Mouse (Mus musculus) kidney, postnatal 25 days (tissue): ENCODE measurements around the gene St6galnac5.

Experiments used
- DNase-seq, 2 experiments: peaks; one replicate each; pipeline ENCODE4 v3.0.0; 2021; ENCODE audit warnings: mixed read lengths in 2 of 2

Gene St6galnac5

GRCm38 (mm10) chr3:152912216-152913101 lies 69.6 kb downstream of the St6galnac5 start:
- DNase-seq: no peak

DNA sequence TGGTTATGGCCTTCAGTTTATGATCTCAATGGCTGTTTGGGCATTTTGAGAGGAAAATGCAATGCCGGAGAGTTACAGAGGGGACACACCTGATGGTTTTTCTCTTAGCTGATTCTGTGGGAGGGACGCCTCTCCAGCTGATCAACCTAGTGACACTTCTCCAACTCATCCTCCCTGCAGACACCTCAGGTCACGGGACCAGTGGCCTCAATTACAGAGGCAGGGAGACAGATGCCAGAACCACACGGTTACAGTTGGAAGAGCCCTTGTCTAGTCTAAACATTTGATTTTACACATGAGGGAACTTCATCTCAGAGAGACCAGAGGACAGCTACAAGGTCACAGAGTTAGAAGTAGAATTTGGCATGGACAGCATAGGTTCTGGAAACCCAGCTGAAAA lies 70.5 kb downstream of the St6galnac5 start:
- DNase-seq: no peak

DNA sequence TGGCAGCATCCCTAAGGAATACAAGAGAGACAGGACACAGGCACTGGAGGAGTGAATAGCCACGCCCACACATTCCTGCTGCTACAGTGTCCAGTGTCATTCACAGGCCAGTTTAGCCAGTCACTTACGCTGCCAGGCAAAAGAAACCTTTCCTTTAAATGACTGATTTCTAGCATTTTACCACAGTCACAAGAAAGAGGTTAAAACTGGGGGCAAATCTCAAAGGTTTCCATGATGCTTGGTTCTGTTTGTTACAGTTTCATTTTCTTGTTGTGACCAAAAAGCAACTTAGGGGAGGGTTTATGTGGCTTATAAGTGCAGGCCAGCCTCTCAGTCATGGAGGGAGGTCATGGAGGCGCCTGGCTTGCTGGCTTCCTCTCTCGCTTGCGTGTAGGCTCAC lies 74.4 kb downstream of the St6galnac5 start:
- no peak for DNase-seq

GRCm38 (mm10) chr3:152907087-152907486 lies 75.0 kb downstream of the St6galnac5 start:
- no peak for DNase-seq

GRCm38 (mm10) chr3:152905800-152906199 lies 76.2 kb downstream of the St6galnac5 start:
- DNase-seq: no peak

GRCm38 (mm10) chr3:152905026-152905425 lies 77.0 kb downstream of the St6galnac5 start:
- DNase-seq: no peak

DNA sequence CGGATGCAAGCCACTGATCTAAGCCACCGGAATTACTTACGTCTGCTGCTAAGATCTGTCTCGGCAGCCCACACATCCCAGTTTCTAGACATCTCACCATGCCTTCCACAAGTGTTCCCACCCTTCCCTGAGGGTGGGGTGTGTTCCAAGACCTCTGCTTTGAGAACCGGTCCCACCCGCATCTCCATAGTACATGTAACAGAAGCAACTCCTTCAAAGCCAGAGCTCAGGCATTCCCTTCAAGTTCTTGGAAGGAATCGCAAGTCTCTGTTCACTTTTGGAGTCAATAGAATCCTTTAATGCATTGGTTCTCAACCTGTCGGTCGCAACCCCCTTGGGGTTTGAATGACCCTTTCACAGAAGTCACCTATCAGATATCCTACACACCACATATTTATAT lies 83.1 kb downstream of the St6galnac5 start:
- DNase-seq: no peak

- DNase-seq: no peak
Measured at GRCm38 (mm10) chr3:152897196-152897595, 84.8 kb downstream of the St6galnac5 start.

DNA sequence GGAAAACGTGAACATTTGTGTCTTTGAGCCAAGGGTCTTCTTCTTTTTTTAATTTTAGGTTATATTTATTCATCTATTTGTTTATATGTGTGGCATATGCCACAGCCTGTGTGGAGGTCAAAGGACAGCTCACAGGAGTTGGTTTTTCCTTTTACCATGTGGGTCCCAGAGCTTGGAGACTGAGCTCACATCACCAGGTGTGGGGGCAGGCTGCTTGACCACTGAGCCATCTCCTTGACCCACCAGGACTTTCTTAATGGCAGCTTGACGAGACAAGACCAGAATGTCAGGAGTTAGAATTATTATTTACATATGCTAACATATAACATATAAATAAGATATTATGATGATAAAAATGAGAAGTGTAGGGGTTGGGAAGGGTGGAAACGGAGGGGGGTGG lies 85.9 kb downstream of the St6galnac5 start:
- no peak for DNase-seq

DNA sequence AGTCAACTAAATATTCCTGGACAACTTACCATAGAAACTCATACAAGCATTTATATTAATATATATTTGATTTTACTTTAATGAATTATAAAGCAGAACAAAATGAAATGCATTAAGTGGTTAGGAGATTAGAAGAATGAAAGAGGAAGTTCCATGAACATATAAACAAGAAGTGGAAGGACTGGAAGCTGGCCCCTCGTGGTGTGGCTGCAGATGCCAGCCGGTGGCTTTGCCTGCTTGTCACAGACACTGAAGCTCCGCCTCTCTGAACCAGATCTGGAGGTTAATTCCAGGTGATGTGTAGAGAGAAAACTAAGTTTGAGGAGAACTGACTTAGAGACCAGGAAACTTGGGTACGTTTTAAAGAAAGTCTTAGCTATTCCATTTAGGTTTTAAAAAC lies 87.1 kb downstream of the St6galnac5 start:
- no peak for DNase-seq

DNA sequence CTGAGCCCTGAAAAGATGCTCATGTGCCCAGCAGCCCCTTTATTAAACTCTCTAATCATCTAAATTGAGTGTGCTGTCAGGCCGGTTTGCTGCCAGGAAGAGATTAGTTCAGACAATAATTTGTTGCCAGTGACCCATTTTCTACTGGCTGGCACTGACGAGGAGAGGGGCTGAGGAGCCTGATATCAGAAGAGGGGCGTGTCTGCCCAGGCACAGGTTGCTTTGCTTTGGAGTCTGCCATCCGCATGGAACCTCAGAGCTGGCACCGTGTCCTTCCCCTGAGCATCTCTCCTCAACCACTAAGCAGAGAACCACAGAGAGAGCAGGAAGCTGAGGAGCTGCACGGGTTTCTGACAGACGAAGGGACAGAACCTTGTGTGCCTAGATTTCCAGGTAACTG lies 93.9 kb downstream of the St6galnac5 start:
- DNase-seq: no peak

DNA sequence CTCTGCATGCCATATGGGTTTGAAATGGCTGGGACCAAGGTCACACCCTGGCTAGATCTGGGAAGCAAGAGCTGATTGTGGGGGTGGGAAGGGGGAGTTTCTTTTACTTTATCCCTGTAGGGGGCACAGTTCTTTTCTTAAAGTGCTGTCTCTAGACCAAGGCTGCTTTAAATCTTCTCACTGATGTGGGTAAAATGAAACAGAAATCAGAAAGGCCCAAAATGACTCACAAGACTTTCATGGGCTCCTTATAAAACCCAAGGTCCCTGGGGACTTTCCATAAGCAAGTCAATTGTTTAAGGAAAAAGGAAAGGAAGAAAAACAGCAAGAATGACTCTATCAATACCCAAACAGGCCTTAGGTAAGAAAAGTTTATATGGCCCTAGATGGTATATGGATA lies 95.3 kb downstream of the St6galnac5 start:
- DNase-seq: no peak

GRCm38 (mm10) chr3:152883556-152883955 lies 98.5 kb downstream of the St6galnac5 start:
- no peak for DNase-seq

DNA sequence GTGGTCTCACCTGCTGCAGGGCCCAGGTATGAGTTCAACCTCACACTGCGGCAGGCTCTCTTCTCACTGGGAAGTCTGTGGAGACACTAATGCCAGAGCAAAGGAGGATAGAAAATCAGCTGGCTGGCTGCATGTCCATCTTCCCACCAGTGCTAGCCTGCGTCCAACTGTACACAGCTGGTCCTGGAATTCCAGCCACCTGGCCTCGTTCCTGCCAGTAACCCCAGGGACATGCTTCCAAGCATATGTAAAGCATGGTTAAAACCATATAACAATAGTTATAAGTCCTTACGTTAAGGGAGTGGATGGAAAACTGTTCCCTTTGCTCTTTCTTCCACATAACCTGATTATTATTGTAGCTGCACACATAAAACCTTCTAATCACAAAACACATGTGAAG lies 100.3 kb downstream of the St6galnac5 start:
- no peak for DNase-seq

GRCm38 (mm10) chr3:152880121-152880835 lies 101.8 kb downstream of the St6galnac5 start:
- no peak for DNase-seq

- no peak for DNase-seq
Measured at GRCm38 (mm10) chr3:152875723-152876290, 106.2 kb downstream of the St6galnac5 start.

- no peak for DNase-seq
Measured at GRCm38 (mm10) chr3:152874431-152875355, 107.4 kb downstream of the St6galnac5 start.

DNA sequence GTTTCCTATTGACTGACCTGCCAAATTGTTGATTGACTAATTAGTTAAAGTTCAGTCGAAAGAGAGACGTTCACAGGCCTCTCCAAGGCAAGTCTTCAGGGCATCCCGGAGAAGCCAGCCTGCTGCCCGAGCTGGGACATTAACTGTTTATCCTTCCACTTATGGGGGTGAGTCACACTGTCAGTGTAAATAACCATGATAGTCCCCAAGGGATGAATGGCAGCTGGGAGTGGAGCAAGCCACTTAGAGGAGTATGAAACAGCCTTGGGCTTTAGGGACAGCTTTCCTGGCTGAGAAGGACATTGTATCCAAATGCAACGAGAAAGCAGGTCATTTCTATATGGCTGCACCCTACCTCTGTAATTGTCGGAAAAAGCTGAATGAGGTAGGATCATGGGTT lies 109.5 kb downstream of the St6galnac5 start:
- no peak for DNase-seq

DNA sequence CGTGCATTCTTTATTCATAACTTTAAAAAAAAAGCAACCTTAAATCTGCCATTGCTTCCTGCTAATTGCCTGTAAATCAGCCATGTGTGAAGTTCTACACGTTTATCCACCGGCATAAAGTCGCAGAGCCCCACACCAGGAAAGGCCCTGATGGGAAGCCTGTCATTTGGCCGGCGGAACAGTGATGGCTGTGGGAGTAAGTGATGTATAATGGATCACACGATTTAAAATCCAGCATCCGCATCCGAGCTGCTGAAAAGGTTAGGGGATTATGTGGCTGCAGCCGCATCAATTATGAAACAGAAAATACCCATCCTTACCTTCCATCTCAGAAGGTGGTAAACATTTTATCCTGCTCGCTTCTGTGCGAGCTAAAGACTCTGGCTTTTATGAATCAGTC lies 110.0 kb downstream of the St6galnac5 start:
- no peak for DNase-seq

DNA sequence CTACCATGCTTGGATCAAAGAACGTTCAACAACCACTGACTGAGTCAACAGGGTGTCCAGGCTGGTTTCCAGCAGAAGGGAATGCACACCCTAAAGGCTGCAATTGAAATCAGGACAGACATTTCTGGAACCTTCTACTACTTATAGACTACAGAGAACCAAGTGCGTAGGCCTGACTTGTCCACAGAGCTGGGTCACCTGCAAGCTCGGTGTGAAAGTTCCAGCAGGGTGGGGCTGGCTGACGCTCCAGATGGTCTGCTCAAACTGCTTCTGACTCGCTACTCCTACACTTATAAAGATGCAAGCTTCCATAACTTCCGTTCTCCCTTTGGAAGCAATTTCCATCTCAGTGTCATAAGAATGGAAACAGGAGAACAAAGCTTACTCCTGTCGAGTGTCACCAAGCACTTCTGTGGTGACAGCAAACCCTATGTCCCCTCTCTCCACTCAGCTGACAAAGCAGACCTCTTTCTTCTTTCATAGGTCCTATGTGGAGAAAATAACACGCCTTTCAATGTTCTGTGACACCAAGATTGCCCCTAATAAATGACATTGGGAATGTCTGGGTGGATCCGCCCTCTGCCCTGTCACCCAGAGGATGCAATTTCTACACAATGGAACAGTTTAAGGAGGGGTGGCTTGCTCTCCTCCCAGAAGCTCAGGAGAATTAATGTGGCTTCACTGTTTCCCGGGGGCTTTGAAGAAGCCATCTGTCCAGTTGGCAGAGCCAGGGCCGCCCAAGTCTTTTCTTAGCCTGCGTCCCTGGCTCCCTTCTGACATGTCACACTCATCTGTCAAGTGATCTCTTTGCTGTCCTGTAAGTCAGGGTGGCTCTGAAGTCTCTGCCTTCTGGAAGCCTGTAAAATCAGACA lies 114.2 kb downstream of the St6galnac5 start:
- DNase-seq: no peak
